Mouse (Mus musculus): ENCODE measurements around the gene Gm11397.
"Not testable (repeated sequence)": the region's sequence is repeated elsewhere in the genome, so short reads cannot be mapped to it uniquely, and the experiment has no call there.

The Gm11397 gene

GRCm38 (mm10) chr13:33395461-33395860 is at the start of gene Gm11397:
Gene Gm11397 (plus strand): TSS chr13:33395761.
- not testable (repeated sequence) for DNase-seq

GRCm38 (mm10) chr13:33356666-33357065 is 38.9 kb upstream of the Gm11397 start:
- DNase-seq = not testable (repeated sequence)

- not testable (repeated sequence) for DNase-seq
These were observed 37.2 kb downstream of the Gm11397 start for GRCm38 (mm10) chr13:33432714-33433113.

Data from retina, postnatal 1 day (tissue).